Mouse (Mus musculus) heart, adult 2 months (tissue): ENCODE measurements around the gene Acsl1.

Experiments
- CTCF ChIP-seq: fragments of 200-600 bp; IDR thresholded peaks from 2 replicates; pipeline ENCODE4 v1.8.1; 2022; ENCODE audit warnings: antibody characterized with exemption, mild to moderate bottlenecking, moderate library complexity
- EP300 ChIP-seq: fragments of 200-500 bp; IDR thresholded peaks from 2 replicates; pipeline ENCODE4 v1.6.1; 2011; ENCODE audit warnings: low read depth, low read length, control low read depth; ENCODE audit not compliant: insufficient read depth
- POLR2A ChIP-seq: fragments of 200-500 bp; IDR thresholded peaks from 2 replicates; pipeline ENCODE4 v1.6.1; 2011; ENCODE audit warnings: mild to moderate bottlenecking, low read depth, low read length, control low read depth; ENCODE audit not compliant: insufficient read depth

DNA sequence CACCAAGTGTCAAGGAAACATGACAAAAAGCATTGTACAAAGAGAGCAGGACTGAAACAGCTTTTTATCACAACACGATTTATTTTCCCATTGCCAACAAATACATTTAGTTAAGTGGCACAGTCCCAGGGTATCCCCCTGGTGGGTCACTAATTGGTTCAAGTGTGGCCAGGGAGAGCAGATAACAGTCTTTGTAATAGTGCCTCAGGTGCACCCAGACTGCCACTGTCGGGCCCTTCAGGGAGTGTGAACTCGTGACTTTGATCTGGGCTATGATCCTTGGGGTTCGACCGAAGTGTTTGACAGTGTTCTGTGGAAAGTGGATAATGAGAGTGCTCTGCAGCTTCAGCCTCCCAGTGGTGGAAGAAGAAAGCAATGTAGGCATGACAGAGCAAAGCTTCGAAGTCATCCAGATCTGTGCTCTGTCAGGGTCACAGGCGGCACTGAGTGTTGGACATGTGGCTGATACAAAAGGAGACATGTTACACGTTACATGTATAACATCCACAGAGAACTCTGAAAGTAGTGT is 21.1 kb upstream of the Acsl1 start:
- no peak for TF ChIP-seq CTCF
- no peak for TF ChIP-seq POLR2A
- no peak for TF ChIP-seq EP300
